Mouse (Mus musculus): Measurements from ENCODE around the gene Armc9. TPM values are rescaled to one million over a fixed set of nuclear protein-coding genes. Genes with fewer than 3 reads are reported as not detected.

Gene Armc9
- total RNA-seq, 1 experiment: 12.6 TPM

DNA sequence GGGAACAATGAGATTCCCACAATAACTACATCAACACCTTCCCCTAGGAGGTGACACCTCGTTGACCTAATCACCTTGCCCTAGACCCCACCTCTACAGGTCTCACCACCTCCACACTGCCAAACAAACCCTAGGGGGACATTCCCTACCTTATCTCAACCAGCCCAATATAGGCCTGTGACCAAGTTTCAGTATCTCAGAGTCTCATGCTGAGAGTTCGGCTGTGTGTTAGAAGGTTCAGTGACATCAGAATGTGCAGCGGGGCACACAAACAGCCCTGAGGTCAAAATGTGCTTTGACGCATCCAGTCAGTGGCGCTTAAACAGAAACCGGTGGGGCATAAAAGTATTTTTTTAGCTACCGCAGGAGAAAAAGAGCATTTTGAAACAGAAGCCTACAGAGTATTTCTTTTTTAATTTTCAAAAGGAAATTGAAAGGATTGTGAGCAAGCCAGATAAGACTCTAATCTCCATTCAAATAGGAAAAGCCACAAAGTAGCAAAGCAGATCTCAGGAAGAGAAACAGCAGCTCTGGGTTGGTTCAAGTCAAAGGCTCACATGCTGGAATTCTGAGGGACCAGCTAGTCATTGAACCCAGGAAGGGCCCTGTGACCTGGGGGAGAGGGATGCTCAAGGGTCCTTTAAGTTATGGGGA lies 103.7 kb downstream of the Armc9 start:
- no peak overlapping the region for H3K27ac ChIP-seq (ENCODE audit: insufficient read depth, low read depth, low read length, poor library complexity, severe bottlenecking)
- H3K36me3 ChIP-seq (ENCODE audit: control insufficient read depth, insufficient read depth, low read length, poor library complexity, severe bottlenecking): no peaks in the 10 kb centered on the region
- TF ChIP-seq HCFC1 (IDR thresholded peaks at IDR 0.05; ENCODE audit: borderline replicate concordance, insufficient read depth, low read length) (no peak), ZNF384 (IDR thresholded peaks at IDR 0.05; ENCODE audit: low read depth, low read length) (no peak), ZC3H11A (IDR thresholded peaks at IDR 0.05; ENCODE audit: borderline replicate concordance, low read depth, low read length) (no peak), CHD2 (IDR thresholded peaks at IDR 0.05; ENCODE audit: low read depth, low read length) (no peak), MAFK (IDR thresholded peaks at IDR 0.05; ENCODE audit: insufficient read depth, low read depth, low read length) (no peak)
- in situ Hi-C loops (cut with MboI; ENCODE audit: low sequenced_read_pairs in 2 of 2, unreplicated experiment in 2 of 2): no loop called here
- H3K4me1 ChIP-seq (ENCODE audit: control insufficient read depth in 2 of 2, insufficient read depth in 2 of 2, low read length in 2 of 2, poor library complexity in 1 of 2): peaks cover 2 to 3% of the 10 kb centered on the region in 2 experiments; a peak in 1 of 4 replicates
- H3K9me3 ChIP-seq (ENCODE audit: control insufficient read depth, insufficient read depth, low read depth, low read length): no peaks in the 10 kb centered on the region
- DNase-seq (ENCODE audit: low read depth, low spot score): no peak
- no peak overlapping the region for H3K9ac ChIP-seq (ENCODE audit: insufficient read depth, low read depth, low read length, poor library complexity, severe bottlenecking)
- H3K4me3 ChIP-seq (ENCODE audit: insufficient read depth in 1 of 2, low read depth in 1 of 2, low read length in 2 of 2, poor library complexity in 1 of 2, severe bottlenecking in 1 of 2): no peak overlapping the region

DNA sequence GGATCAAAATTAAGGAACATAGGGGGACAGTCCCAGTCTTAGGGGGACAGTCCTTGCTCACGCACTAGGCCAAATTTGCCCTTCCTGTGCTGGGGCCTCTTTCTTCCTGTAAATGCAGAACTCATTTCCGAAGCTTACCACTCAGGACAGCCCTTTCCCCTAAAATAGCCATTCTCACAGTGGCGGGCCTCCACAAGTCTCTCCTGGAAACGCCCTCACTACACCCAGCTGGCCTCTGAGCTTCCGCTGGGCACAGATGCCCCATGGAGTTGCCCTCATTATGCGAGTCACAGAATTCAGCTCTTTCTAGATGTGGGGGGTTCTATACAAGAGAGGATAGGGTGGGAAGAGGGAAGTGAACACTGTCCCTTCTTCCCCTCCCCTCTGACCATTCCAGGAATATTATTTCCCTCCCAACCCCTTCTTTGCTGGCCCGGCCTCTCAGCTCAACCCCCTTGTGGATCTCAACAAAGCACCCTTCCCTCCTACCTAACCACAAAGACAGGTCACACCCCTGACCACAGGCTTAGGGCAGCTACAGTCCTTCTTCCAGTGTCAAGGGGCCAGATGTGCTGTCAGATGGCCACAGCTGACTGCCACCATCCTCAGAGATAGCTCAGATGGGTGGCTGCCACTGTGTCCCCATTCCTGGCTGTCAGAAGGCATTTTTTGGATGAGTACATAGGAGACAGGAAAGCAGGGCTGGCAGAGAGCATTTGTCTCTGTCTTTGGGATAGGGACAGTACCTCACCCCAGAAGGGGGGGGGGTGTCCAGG lies 109.2 kb downstream of the Armc9 start:
- Histone ChIP-seq H3K36me3 (ENCODE audit: control insufficient read depth, insufficient read depth, low read length, poor library complexity, severe bottlenecking) (no peaks in the 10 kb centered on the region), H3K9me3 (ENCODE audit: control insufficient read depth, insufficient read depth, low read depth, low read length) (no peaks in the 10 kb centered on the region), H3K4me1 (ENCODE audit: control insufficient read depth in 2 of 2, insufficient read depth in 2 of 2, low read length in 2 of 2, poor library complexity in 1 of 2) (no peaks in the 10 kb centered on the region), H3K27ac (ENCODE audit: insufficient read depth, low read depth, low read length, poor library complexity, severe bottlenecking) (no peak overlapping the region), H3K4me3 (ENCODE audit: insufficient read depth in 1 of 2, low read depth in 1 of 2, low read length in 2 of 2, poor library complexity in 1 of 2, severe bottlenecking in 1 of 2) (no peak overlapping the region), H3K9ac (ENCODE audit: insufficient read depth, low read depth, low read length, poor library complexity, severe bottlenecking) (no peak overlapping the region)
- TF ChIP-seq ZC3H11A (IDR thresholded peaks at IDR 0.05; ENCODE audit: borderline replicate concordance, low read depth, low read length): no peak
- no peak for TF ChIP-seq ZNF384 (IDR thresholded peaks at IDR 0.05; ENCODE audit: low read depth, low read length)
- TF ChIP-seq HCFC1 (IDR thresholded peaks at IDR 0.05; ENCODE audit: borderline replicate concordance, insufficient read depth, low read length): no peak
- no peak for TF ChIP-seq CHD2 (IDR thresholded peaks at IDR 0.05; ENCODE audit: low read depth, low read length)
- no peak for TF ChIP-seq MAFK (IDR thresholded peaks at IDR 0.05; ENCODE audit: insufficient read depth, low read depth, low read length)
- no peak for DNase-seq (ENCODE audit: low read depth, low spot score)
- in situ Hi-C loops (cut with MboI; ENCODE audit: low sequenced_read_pairs in 2 of 2, unreplicated experiment in 2 of 2): no loop called here

DNA sequence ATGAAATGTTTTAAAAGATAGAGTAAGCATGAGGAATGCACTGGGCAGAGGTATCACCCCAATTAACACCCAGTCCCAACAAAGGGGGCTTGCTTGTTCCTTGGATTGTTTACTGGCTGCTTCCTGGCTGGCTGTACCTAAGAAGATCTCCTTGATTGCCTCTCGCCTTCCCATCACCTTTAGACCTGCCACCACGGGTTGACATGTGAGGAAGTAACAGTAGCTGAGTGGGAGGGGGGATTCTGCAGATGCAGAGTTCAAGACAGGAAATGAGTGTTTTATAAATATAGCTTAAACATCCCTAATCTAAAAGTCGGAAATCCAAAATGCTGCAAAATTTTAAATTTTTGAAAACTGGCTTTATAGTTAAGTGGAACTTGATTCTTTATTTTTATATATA lies 110.5 kb downstream of the Armc9 start:
- H3K4me1 ChIP-seq (ENCODE audit: control insufficient read depth in 2 of 2, insufficient read depth in 2 of 2, low read length in 2 of 2, poor library complexity in 1 of 2): peaks cover 4 to 6% of the 10 kb centered on the region in 2 experiments; a peak in 2 of 4 replicates
- TF ChIP-seq HCFC1 (IDR thresholded peaks at IDR 0.05; ENCODE audit: borderline replicate concordance, insufficient read depth, low read length) (no peak), ZC3H11A (IDR thresholded peaks at IDR 0.05; ENCODE audit: borderline replicate concordance, low read depth, low read length) (no peak), ZNF384 (IDR thresholded peaks at IDR 0.05; ENCODE audit: low read depth, low read length) (no peak), MAFK (IDR thresholded peaks at IDR 0.05; ENCODE audit: insufficient read depth, low read depth, low read length) (no peak), CHD2 (IDR thresholded peaks at IDR 0.05; ENCODE audit: low read depth, low read length) (no peak)
- H3K9ac ChIP-seq (ENCODE audit: insufficient read depth, low read depth, low read length, poor library complexity, severe bottlenecking): no peak overlapping the region
- no peaks in the 10 kb centered on the region for H3K9me3 ChIP-seq (ENCODE audit: control insufficient read depth, insufficient read depth, low read depth, low read length)
- in situ Hi-C loops (cut with MboI; ENCODE audit: low sequenced_read_pairs in 2 of 2, unreplicated experiment in 2 of 2): no loop called here
- H3K4me3 ChIP-seq (ENCODE audit: insufficient read depth in 1 of 2, low read depth in 1 of 2, low read length in 2 of 2, poor library complexity in 1 of 2, severe bottlenecking in 1 of 2): no peak overlapping the region
- H3K27ac ChIP-seq (ENCODE audit: insufficient read depth, low read depth, low read length, poor library complexity, severe bottlenecking): no peak overlapping the region
- no peaks in the 10 kb centered on the region for H3K36me3 ChIP-seq (ENCODE audit: control insufficient read depth, insufficient read depth, low read length, poor library complexity, severe bottlenecking)
- DNase-seq (ENCODE audit: low read depth, low spot score): no peak

DNA sequence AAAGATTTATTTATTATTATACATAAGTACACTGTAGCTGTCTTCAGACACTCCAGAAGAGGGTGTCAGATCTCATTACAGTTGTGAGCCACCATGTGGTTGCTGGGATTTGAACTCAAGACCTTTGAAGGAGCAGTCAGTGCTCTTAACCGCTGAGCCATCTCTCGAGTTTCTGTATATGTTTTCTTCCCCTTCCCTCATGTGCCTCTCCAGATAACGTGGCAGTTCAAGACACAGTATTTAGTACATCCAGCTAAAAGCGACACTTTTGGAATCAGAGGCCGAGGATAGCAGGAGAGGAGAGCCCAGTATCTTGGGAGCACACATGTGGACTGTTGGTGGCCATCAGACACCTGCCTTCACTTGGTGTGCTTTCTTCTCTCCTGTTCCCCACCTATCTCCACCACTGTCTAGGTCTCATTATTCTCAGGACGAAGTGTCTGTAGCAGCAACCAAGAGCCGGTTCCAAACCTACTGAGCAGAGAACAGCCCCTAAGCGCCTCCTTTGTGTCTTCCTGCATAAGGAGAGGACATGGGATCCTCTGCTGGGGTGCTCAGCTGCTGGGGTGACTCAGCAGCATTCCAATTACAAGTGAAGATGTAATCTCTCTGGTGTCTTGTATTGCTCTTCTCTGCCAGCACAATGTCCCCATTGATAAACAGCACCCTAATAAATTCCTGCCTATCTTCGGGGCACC lies 114.1 kb downstream of the Armc9 start:
- Histone ChIP-seq H3K4me3 (ENCODE audit: insufficient read depth in 1 of 2, low read depth in 1 of 2, low read length in 2 of 2, poor library complexity in 1 of 2, severe bottlenecking in 1 of 2) (no peak overlapping the region), H3K36me3 (ENCODE audit: control insufficient read depth, insufficient read depth, low read length, poor library complexity, severe bottlenecking) (no peaks in the 10 kb centered on the region), H3K9me3 (ENCODE audit: control insufficient read depth, insufficient read depth, low read depth, low read length) (no peaks in the 10 kb centered on the region), H3K9ac (ENCODE audit: insufficient read depth, low read depth, low read length, poor library complexity, severe bottlenecking) (no peak overlapping the region), H3K4me1 (ENCODE audit: control insufficient read depth in 2 of 2, insufficient read depth in 2 of 2, low read length in 2 of 2, poor library complexity in 1 of 2) (peaks cover 4 to 6% of the 10 kb centered on the region in 2 experiments; a peak in 2 of 4 replicates), H3K27ac (ENCODE audit: insufficient read depth, low read depth, low read length, poor library complexity, severe bottlenecking) (no peak overlapping the region)
- in situ Hi-C loops (cut with MboI; ENCODE audit: low sequenced_read_pairs in 2 of 2, unreplicated experiment in 2 of 2): no loop called here
- DNase-seq (ENCODE audit: low read depth, low spot score): no peak
- TF ChIP-seq MAFK (IDR thresholded peaks at IDR 0.05; ENCODE audit: insufficient read depth, low read depth, low read length) (no peak), HCFC1 (IDR thresholded peaks at IDR 0.05; ENCODE audit: borderline replicate concordance, insufficient read depth, low read length) (no peak), CHD2 (IDR thresholded peaks at IDR 0.05; ENCODE audit: low read depth, low read length) (no peak), ZC3H11A (IDR thresholded peaks at IDR 0.05; ENCODE audit: borderline replicate concordance, low read depth, low read length) (no peak), ZNF384 (IDR thresholded peaks at IDR 0.05; ENCODE audit: low read depth, low read length) (no peak)
